Mouse (Mus musculus) thymus, postnatal 4 days (tissue): Measurements from ENCODE around the gene Naa50.

Experiments used
- DNase-seq: peaks from one replicate; pipeline ENCODE4 v3.0.0; 2021

Gene Naa50

DNA sequence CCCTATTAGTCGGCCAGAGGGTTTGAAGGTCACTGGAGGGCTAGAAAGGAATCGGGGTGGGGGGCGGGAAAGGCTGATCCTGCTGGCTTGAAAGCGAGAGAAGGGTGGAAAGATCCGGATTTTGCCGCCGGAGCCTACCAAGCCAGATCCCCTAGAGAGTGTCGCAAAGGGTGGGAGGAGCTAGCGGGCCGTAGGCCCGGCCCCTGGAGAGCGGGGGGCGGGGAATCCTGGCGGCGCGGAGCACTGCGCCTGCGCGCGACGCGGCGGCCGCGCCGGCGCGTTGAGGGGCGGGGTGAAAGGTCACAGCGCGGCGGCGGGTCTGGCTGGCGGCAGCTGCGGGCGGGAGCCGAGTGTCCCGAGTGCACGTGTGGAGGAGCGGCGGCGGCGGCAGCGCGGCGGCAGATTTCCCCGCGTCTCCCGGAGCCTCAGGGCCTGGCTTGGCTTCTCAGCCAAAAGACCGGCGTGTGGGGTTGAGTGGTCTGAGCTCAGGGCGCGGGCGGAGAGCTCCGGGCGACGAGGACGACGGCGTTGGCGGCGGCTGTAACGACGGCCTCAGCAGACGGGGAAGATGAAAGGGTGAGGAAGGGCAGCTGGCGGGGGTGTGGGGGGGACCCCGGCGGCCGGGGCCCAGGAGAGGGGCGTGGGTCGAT lies at the start of gene Naa50, which contains the start of gene Atp6v1a:
Gene Naa50 (plus strand): TSS at position 295 of the 650 bp plus-strand sequence.
Gene Atp6v1a (minus strand): TSS at position 170 of the 650 bp plus-strand sequence.
- peak; percentile 96 for DNase-seq

DNA sequence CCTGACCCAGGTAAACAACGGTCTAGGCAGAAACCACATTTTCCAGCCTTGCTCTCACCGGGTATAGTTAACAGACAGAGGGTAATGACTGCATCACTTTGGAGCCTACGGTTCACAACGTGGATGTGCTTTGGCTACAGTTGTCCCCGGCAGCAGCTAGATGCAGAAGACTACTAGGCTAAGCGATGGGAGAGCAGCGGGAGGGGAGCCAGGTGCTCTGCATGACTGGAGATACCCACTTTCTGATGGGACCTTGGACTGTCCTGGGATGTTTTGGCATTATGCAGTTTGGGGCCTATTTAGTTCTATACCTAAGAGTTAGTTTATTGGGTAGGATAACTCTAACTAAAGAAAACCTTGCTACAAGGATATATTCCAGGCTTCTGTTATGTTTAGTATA lies 40.3 kb upstream of the Naa50 start:
- DNase-seq: no peak

DNA sequence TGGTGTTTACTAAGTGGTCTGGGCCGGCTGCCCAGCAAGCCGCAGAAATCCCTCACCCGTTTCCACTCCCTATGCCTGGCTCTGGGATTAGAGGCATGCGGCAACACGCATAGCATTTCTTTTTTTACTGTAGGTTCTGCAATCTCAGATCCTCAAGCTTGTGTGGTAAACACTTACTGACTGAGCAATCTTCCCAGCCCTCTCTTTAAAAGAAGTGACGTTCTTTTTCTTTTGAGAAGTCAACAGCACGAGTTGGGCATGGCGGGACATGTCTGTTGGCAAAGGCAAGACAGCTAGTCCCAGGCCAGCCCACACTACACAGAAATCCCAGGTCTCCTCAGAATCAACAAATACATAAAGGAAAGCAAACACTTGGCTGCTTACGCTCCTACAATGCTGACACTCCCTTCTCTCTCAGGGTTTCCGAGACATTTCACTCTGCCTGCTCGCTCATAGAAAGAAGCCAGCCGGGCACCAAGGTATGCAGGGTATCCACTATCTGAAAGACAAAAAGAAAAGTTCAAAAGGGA lies 38.4 kb upstream of the Naa50 start:
- DNase-seq: no peak

DNA sequence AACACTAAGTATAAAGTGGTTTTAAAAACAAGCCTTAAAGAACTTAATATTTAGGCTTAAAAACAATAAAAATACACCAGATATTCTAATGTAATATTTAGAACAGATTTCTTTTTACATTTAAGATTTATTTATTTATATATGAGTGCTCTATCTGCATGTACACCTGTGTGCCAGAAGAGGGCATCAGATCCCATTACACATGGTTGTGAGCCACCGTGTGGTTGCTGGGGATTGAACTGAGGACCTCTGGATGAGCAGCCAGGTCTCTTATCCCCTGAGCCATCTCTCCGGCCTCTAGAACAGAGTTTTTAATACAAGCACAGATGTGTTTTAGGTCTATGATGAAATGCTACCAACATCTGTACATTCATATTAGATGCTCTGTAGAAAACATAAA lies 36.7 kb upstream of the Naa50 start:
- no peak for DNase-seq

DNA sequence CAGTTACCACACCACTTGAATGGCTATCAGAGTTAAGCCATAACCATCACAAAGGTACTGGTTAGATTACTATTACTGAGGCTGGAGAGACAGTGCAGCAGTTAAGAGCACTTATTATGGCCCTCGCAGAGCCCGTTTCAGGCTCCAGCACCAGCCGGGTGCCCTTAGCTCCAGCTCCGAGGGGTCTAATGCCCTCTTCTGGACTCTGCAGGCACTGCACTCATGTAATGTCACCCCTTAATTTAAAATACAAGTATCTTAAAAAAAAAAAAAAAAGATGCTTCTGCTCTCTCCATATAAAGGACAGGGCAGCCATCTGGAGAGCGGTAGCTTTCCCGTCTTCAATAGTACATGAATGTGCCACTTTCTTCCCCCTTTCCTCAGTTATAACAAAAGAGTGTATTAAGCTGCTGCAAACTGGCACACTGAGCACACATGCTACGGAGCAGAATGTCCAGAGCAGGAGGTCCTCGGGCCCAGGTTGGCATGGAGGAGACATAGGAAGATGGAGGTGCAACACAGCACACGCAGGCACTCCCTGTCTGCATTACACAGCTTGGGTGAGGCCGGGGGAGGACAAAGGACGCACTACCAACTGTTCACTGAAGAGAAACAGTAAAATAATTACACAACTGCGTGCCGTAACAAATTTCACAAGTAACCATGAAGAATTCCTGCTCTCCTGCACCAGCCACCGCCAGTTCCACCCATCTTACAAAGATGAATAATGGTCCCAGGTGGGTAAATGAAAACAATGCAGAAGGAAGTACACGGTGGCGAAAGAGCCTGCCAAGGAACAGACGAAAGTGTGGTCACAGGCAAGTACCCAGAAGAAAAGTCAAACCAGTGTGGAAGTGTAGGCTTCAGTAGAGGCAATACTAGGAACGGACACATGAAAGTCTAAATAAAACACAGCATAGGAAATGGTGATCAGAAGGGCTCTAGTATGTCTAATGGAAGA lies 35.5 kb upstream of the Naa50 start:
- peak; percentile 32 for DNase-seq

DNA sequence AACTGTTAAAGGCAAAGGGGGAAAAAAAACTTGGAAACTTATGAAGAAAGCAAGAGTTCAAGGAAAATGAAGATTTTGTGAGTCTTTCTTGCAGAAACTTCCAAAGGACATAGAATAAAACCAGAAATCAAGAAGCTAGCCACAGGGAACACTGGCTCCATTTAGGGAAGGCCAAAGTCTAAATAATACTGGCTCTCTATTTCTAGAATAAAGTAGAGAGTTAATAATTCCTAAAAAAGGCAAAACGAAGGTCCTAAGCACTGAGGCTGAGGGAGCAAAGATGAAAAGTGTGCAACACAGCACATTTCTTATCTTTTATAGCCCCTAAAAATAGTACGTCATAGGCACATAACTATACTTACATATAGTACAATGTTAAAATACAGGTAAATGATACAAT lies 34.4 kb upstream of the Naa50 start:
- DNase-seq: no peak

DNA sequence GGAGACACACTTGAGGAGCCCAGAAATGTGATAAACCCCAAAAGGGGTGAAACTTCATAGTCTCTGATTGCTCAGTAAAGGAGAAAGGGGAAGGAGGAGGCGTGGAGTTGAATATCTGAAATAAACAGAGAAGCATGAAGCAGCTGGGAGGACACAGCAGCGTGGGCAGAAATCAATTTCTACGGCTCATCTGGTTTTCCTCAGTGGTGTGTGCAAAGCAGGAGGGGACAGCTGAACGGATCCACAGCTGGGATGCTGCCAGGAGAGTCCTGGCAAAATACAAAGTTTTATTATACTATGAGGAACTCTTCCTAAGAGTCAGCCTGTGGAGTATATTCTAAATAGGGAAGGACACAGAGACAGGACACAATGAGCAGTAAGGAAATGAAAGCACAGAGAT lies 30.6 kb upstream of the Naa50 start:
- DNase-seq: no peak

DNA sequence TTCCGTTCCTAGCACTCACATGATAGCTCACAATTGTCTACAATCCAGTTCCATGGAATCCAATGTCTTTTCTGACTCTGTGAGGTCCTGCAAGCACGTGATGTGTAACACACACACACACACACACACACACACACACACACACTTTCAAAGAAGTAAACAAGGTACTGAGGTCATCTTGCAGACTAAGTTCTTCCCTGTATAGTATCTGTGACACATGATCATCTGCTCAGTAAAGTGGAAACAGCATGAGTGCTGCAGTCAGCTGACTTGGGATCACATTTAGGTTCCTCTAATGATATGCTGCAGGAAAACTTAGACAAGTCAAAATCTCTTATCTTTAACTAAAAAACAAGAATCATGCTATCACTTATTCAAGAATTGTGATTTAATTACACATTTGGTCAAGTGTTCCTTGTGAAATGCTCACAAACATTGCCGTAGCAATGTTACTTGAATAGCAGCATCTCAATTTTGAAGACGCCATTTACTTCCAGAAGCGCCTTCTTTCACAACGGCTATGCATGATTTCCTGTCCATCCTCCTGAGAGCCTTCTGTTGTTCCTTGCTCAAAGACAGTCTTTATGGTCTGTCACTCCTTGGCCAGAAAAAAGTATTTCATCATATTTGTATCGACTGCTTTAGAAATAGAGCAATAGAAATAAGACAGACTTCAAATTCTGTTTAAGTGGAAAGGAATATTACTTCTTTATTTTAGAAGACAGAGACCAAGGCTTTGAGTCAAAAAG lies 19.7 kb upstream of the Naa50 start:
- no peak for DNase-seq

DNA sequence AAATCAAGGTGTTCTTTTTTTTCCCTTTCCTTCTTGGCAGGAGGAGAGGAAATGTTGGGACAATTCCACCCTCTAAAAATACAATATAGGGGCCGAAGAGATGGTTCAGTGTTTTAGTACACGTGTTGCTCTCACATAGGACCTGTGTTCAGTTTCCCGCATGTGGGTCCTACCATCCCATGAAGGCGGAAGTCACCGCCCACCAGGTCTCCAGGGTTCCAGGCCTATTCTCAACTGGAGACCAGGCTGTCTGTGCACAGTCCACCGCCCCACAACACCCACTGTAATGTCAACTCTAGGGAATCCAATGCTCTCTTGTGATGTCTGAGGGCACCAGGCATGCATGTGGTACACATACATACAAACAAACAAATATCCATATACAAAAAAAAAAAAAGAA lies 17.5 kb upstream of the Naa50 start:
- no peak for DNase-seq

DNA sequence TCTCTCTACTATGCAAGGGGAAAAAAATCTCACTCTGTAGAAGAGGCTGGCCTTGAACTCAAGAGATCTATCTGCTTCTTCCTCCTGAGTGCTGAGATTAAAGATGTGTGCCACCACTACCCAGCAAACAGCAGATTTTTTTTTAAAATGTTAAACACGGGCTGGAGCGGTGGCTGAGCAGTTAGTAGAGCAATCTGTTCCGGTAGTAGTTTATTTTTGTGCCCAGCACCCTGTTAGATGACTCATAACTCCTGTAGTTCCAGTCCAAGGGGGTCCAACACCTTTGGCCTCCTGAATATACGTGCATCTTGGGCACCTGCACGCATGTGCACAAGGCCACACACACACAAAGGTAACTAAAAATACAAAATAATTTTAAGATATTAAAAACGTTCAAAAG lies 17.1 kb upstream of the Naa50 start:
- no peak for DNase-seq

DNA sequence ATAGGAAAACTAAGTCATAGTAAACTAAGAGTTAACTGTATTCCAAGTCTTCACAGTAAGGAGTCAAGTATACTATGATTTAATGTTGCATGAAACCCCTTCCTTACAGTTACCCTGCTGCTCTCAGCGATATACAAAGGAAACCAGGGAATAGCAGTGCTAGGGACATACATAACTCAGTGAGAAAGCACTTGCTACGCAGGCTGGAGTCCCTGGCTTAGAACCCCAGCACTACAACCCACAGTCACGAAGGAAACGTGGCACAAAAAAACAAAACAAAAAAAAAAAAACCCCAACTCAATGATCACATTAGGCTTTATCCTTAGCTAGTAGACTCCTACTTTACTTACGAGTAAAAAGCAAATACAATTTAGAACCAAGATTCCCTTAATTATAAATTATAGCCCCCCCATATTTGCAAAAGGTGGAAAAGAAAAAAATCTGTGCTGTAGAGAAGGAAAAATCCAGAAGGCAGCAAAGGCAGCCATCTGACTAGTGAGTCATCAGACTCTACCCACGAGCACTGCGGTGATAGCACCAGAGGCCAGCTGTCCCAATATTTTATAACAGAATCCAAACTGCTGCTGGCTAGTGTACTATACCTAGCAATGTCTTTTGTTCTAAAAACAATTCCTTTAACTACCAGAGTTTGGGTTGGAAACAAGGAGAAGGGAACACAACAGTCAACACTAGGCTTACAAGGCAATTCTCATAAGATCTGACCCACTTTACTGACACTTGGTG lies 16.5 kb upstream of the Naa50 start:
- DNase-seq: no peak

DNA sequence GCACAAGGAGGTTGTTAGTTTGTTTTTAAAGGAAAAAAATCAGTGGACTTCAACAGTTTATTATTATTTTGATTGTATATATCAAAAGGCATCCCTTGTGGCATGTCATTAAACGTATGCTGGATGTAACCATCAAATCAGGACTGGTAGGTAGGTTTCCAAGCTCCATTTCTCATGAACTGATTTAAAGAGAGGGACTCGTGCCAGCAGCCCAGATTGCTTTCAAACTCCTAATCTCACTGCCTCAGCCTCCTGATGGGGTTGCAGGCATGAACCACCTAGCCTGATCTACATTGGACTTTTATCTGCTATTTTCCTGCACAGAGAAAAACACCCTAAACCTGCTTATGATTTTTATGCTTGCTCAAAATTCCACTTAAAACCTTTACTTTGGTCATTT lies 15.8 kb upstream of the Naa50 start:
- no peak for DNase-seq

DNA sequence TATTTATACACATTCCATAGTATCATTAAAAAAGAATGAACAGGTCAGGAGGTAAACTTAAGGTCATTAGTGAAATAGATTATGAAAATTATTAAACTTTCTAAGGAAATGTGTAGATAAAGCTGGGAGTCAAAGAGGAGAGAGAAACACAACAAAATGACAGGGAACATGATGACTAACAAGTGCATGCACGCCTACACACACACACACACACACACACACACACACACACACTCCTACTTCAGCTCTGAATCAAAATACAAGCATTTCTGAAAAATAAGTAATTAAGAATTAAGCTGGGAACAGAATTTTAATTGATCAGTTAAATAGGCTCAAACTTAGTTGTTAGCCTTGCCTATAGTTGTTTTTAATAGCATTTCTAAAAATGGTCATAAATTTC lies 14.9 kb upstream of the Naa50 start:
- no peak for DNase-seq

DNA sequence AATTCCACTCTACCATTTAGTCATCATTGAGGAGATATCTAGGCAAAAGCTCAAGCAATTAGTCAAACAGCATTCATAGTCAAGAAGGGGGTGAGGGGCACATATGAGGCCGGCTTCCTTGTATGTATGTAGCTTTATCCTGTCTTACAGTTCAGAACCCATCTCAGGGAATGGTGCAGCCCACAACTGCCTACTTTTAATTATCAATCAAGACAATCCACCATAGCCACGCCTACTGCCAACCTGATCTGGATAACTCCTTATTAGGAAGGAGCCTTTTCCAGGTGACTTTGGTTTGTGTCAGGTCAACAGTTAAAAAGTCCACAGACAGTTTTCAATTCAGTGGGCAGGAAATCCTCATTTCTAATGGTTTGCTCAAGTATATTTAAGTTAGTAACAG lies 14.2 kb upstream of the Naa50 start:
- DNase-seq: no peak

DNA sequence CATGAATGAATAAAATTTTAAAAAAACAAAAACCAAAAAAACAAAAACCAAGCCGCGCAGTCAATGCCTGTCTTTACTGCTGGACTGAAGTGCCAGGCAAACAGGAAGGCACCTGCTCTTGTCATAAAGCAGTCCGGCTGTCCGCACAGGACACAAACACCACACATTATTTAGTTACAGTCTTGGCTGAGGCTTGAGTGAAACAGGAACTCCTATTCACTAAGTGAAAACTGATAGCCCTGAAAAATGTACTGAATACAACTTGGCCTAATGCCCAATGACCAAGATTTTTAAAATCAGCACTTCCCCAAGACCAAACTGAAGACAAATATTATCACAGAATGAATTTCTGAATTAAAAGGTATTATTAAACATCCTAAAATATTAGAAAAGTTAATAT lies 13.2 kb upstream of the Naa50 start:
- no peak for DNase-seq

DNA sequence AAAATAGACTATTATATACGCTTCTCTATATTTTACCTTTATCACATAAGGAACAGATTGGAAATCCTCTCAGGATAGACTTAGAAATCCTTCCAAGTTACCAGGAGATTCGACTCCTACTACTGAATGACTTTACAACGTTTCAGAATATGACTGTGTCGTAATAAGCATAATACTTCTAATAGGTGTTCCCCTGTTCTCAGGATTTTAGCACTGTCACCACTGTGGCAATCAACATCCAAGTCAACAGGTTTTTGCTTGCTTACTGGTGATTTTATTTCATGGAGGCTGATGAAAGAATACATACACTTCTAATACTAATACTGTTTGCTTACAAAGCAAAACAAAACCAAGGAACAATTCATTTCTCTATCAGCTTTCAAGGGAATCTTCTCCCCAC lies 7.3 kb upstream of the Naa50 start:
- DNase-seq: no peak

DNA sequence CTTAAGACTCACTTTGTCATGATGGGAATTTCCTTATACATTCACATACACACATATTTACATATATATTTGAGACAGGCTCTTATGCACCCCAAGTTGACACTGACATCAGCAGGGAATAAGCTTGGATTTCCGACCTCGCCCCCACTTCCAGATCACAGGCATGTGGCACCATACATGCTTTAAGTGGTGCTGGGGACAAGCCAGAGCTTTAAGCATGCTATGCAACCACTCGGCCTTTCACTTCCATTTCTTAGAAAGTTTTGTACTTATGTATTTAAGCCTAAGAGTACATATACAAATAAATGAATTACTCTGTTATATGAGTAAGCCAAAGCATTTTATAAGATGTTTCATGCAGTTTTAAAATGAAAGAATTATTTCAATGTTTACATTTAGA lies 6.4 kb upstream of the Naa50 start:
- no peak for DNase-seq

DNA sequence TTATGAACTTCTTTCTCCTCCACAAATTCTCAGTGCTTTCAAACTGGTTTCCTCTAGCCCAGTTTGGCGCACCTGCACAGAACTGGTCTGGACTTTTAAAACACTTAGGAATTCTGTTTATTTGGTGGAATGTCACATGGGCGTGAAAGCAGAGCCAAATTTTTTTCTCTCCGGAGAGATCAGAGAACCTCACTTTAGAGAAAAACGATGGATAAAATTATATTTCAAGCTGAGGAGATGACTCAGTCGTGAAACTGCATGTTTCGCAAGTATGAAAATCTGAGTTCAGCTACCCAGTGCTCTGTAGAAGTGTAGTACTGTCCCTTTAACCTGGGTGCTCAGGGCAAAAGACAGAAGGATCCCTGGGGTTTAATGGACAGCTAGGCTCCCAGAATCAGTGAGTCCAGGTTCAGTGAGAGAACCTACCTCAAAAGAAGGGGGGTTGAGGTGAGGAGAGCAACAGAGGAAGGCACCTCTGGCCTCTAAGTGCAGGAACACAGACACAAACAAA lies 3.1 kb upstream of the Naa50 start:
- no peak for DNase-seq

DNA sequence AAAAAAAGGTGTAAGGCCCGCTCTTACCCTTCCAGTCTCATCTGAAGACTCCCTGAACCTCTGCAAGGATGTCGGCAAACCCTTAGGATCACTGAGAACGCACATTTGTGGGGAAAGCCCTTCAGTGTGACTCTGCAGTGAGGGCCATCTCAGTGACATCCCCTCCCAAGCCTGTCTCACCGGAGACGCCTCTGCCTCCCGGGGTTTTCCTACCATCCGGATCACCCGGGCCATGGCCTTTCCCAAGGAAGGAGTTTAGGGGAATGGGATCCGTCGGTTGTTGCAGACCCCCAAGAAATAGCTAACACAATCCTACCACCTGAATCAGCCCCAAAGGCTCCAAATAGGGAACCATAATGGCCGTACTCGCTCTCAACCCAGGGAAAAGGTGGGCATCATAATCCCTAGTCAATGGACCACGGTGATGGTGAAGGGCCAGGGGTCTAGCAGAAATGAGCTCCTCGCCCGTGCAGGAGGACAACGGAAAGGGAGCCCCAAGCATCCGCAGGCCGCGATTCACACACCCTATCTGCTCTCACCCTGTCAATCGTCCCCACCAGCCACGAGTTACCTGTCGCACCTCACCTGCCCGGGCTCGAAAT lies 1.2 kb upstream of the Naa50 start:
- DNase-seq: peak; percentile 40

DNA sequence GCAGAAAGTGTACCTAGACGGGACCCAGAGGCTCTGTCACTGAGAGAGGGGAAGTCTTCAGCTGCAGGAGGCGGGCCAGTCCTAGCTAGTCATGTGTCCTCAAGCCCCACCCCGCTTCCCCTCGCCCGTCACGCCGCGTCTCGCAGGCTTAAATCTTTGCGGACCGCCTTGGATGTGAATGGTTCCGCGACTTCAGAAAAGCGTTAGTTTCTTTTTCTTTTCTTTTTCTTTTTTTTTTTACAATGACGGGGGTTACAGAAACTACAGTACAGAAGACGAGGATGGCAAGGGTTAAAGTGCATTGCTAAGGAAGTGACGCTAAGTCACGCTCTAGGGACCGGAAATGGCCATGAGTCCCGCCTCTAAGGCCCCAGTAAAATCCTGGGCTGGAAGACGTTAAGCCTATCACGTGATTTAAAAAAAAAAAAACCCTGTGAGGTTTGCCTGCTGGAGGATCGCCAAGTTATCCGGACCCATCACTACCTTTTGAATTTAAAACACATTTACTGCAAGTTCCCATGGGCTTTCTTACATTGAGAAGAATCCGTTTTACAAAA lies 573 bp upstream of the Naa50 start:
- DNase-seq: peak; percentile 86

DNA sequence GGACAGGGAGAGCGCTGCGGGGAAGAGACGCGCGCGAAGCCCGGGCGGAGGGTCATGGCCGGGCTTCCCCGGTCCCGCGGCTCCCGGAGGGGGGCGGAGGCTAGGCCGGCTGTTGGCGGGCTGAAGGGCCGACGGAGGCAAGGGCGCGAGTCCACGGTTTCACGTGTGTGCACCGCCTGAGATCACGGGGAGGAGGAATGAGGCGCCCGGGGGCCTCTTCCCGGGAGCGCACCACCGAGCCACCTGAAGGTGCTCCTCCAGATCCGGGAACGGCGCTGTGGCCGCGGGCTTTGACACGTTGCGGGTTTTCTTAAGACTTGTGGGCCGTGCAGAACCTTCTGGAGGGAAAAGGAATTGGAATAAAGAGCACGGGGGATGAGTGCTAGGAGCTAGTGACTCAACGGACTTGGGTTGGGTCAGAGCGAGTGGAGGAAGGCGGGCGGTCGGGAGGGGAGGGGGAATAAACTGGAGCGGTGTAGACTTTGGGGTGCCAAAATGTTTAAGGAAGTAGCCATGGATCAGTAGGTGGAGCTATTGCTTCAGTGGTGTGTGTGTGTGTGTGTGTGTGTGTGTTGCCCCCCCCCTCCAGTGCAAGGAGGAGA lies 657 bp downstream of the Naa50 start:
- DNase-seq: peak; percentile 73
